Mouse (Mus musculus) T-helper 2 cell (primary cell): Measurements from ENCODE around the gene Coch.

Source experiments
- in situ Hi-C: fragments of 300-600 bp; cut with MboI, MseI; formaldehyde crosslinking; loops from one replicate; pipeline ENCODE4 v1.15.1; 2025; ENCODE audit warnings: high pct_unique_total_duplicates

Gene Coch

DNA sequence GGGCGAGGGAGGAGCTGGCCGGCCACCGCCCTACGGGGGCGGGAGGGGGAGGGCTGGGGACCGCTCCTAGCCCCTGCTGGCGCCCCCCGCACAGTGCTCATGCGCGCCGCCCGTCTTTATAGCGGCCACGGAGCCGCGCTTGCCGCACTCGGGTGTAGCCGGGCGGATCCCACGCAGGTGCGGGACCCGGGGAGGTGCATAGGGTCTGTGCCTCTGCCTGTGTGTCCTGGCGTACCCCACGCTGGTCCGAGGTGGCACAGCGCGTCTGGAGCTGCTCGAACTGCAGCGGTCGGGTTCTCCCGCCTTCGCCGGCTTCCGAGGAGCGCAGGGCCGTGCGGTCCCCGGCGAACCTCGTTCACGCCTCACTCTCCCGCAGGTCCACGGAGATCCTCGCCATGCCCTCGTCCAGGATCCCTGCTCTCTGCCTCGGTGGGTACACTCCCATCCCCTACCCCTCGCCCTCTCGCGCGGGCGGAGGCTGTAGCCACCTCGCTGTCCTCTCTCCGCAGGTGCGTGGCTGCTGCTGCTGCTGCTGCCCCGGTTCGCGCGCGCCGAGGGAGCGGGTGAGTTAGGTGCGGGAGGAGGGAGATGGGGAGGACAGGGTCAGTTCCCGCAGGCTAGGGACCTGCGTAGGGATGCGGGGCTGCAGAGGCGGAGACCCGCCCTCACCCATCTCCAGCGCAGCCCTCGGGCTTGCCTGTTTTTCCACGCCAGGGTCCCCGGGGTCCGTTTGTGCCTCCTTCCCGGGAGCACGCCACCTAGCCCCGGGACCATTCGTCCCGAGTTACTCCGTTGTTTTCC, at the start of gene Coch:
Coch (plus strand) TSS at position 113 of the 801 bp plus-strand sequence.
- in situ Hi-C loops = no loop called here

- in situ Hi-C loops = no loop called here
Measured at GRCm38 (mm10) chr12:51543402-51543960, 49.7 kb upstream of the Coch start.

DNA sequence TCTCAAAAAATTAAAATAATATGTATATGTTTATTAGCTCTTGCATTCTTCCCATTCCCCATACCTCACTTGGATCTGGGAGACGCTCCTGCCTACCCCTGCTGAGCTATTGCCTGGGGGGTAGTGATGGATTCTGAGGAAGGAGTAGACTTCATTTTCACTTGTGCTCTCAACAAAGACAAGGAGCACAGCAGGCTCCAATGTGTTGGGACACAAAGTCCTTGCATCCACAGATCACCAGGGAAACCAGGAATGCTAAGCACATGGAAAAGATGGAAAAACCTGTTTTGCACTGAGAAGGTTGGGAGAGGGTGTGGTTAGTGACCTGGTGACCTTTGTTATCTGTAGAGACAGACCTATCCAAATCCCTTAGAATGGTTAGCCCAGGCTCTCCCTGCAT, 38.1 kb upstream of the Coch start:
- in situ Hi-C loops = no loop called here

DNA sequence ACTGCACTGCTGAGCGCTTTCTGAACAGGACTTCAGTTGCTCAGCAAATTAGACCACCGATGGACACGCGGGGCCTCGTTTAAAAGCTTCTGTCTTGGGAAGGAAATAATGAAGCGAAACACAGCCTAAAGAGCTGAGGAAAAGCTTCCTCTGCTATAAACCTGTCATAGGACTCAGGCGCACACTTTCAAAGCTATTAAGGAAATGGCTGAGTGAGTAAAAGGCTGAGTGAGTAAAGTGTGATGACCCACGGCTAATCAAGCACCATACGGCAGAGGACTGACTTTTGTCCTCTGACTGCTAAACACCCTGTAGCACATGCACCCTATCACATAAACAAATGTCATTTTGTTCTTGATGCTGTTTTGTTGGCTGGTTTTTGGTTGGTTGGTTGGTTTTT, 31.7 kb upstream of the Coch start:
- in situ Hi-C loops = no loop called here

DNA sequence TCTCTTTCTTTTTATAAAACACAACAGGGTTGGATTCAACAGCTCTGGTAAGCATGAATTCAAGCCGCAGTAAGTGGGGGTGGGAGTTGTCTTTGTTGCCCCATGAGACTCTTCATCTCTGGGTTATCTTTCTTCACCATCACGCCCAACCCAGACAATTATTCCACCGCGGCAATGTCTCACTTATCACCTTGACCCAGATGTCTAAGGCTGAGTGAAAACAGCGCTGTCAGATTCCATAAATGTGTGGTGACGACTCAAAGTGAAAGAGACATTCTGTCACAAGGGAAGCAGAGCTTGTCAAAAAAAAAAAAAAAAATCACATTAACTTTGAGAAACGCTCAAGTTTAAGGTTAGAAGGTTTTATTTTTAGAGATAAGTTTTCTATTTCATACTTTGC, 25.9 kb upstream of the Coch start:
- in situ Hi-C loops = no loop called here

DNA sequence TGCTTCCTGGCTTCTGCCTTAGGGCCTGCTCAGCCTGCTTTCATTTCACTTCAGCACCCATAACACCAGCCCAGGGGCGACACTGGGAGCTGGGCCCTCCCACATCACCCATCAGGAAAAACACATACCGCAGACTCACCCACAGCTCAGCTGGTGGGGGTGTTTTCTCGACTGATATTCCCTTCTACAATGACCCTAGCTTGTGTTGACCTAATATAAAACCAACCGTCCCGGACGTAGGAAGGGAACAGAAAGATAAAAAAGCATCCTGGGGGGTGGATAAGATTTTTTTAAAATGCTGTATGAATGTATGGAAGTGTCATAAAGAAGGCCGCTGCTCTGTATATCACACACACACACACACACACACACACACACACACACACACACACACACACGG, 23.7 kb upstream of the Coch start:
- in situ Hi-C loops = no loop called here

GRCm38 (mm10) chr12:51569944-51570343, 23.2 kb upstream of the Coch start:
- in situ Hi-C loops = no loop called here

DNA sequence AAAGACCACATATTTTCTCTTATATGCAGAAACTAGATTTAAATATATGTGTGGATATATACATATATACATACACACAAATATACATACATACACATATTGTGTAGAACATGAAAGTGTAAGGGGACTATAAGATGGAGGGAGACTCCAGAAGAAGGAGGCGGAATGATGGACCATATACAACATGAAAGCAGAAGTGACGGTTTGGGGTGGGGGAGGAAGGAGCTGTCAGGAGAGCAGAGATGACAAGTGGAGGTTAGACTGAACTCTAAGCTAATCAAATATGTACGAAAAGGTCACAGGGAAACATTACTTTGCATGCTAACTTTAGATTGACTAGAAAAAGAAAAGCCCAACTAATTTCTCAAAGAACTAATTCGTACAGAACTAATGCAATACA, 20.5 kb upstream of the Coch start:
- in situ Hi-C loops = no loop called here

DNA sequence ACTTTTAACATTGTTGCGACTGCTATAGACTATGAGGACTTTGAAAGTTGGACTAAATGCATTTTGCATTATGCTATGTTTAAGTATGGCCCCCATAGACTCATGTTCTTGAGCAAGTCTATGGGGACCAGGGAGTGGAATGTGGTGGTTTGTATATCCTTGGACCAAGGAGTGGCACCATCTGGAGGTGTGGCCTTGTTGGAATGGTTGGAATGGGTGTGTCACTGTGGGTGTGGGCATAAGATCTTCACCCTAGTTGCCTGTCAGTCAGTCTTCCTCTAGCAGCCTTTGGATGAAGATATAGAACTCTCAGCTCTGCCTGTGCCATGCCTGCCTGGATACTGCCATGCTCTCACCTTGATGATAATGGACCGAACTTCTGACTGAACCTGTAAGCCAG, 15.3 kb upstream of the Coch start:
- in situ Hi-C loops = loop anchor here (5.0 kb wide), 1 partner anchor 61 kb away; no protein-coding TSS in a partner anchor

DNA sequence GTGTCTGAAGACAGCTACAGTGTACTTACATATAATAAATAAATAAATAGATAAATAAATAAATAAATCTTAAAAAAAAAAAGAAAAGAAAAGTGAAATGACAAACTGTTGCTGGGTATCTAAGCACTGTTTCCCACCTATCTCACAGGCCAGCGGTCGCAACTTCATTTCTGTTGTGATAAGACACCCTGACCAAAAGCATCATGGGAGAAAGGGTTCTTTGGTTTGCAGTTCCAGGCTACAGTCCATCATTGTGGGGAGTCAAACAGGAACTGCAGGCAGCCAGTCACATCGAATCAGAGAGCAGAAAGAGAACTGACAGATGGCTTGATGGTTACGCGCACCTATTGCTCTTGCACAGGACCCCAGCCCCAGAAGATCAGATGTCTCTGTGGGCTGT, 3.9 kb upstream of the Coch start:
- in situ Hi-C loops = no loop called here

DNA sequence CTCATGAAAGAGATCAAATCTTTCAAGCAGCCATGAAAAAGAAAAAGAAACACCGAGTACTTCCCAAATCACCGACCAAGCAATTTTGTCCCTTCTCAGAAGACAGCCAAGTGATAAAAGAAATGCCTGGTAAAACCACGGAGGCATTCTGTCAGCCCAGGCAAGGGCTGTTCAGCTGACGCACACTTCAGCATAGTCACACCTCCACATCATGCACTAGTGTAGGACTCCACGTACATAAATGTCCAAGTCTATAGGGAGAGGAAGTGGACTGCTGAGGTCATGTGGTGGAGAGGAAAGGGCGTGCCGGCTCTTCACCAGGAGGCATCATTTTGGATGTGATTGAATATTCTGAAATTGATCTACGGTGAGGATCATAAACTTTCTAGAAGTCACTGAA, 1.2 kb upstream of the Coch start:
- in situ Hi-C loops = no loop called here

- in situ Hi-C loops = no loop called here
Measured at GRCm38 (mm10) chr12:51592888-51593228, 283 bp upstream of the Coch start.

DNA sequence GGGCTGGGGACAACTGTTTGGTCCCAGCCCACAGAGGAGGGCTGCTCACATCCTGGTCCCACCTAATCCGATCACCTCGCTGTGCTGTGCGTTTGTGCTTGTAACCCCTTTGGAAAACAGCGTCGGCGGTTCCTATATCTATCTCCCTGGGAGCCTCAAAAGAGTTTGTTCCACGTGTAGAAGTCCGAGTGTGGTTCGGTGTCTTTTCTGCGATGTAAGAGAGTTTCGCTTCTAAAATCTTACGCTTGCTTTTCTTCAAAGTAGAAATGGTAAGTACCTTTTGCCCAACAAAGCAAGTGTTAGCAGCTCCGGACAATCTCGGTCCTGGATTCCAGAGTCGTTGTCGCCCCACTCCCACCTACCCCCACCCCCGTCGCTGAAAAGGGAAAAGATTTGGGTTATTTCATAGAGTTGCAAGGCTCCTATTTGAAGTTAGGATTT, 909 bp downstream of the Coch start:
- in situ Hi-C loops = no loop called here

- in situ Hi-C loops = no loop called here
Measured at GRCm38 (mm10) chr12:51603306-51603705, 10.2 kb downstream of the Coch start.

DNA sequence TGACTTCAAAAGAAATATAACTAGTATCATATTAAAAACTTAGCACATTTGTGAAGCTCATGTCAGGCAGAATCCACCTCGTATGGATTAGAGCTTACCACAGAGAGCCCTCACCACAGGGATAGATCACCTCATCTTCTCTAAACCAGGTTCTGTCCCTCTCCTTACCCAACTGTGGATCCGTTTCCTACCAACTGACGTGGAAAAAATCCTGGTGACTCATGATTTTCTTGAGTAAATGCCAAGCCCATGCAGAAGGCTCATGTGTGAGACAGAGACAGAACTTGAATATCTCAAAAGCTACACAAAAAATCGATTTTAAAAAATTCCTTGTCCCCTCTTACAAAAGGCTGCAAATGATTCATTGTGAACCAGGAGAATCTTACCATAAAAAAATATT, 13.0 kb downstream of the Coch start:
- in situ Hi-C loops = no loop called here

DNA sequence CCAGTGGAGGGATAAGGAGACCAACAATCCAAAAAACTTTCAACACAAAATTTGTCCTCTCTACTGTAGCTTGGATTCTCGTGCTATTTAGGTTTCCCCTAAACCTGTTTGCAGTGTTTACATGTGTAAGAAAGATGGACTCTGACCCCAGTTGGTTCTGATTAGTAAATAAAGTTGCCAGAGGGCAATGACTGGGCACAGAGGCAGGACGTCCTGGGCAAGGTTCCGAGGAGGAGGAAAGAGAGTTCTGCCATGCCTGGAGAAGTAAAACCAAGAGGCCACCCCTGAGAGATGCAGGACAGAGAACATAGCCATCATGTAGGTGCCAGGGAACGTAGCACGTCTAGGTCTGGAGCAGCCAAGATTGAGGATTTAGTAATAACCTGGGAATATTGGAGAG, 19.2 kb downstream of the Coch start:
- in situ Hi-C loops = no loop called here

- in situ Hi-C loops = no loop called here
Measured at GRCm38 (mm10) chr12:51620572-51620971, 27.4 kb downstream of the Coch start.

DNA sequence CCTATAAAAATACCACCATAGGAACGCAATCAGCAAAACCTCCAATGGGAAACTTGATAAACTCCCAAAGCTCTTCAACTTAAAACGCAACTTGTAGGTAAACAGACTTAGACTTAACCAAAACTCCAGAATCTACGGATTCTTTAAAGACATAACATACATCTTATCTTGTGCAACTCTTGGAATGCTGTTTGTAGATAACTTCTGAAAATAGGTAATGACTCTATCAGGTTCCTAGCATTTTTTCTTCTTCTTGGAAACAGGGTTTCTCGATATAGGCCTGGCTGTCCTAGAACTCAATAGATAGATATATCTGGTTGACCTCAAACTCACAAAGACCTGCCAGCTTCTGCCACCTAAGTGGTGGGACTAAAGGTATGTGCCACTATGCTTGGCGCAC, 28.0 kb downstream of the Coch start:
- in situ Hi-C loops = no loop called here

DNA sequence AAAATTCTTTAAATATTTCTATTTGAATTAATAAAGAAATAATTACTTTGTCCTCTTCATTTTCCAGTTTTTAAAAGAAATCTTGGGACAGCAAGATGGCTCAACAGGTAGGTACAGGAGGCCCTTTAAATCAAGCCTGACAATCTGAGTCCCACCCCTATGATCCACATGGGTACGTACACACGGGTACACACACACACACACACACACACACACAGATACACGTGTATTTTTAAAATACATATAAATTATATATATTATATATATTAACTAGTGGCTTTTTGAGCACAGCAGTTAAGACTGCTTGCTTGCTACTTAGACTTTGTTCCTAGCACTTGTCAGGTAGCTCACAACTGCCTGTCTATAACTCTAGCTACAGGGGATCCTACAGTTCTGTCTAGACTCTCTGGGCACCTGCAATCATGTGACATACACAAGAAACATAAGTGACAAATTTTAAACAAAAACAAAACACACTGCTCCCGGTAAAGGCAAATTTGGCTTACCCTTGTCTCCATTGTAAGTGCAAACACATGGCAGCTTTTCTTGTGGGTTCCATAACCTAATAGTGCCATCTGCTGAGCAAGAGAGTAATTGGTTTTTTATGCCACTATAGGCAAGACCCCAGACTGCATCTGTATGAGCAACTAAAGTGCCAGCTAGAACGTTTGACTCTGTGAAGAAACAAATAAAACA, 29.7 kb downstream of the Coch start:
- in situ Hi-C loops = no loop called here

GRCm38 (mm10) chr12:51623366-51623694, 30.2 kb downstream of the Coch start:
- in situ Hi-C loops = no loop called here

DNA sequence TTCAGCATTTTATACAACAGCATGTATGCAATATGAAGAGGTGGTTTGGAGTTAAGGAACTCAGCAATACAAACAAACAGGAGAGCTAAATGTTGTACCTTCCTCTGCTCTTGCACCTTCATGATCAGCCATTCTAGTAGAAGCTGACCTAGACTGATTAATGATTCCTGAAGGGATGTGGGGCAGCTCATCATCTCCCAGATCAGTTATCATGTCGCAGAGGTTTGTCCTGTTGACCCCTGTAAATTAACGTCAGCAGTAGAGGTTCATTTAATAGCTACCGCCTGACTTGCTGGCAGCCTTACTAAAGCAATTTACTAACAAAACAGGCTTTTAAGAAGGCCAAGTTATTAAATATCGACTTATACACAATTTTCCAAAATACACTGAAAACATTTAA, 40.3 kb downstream of the Coch start:
- in situ Hi-C loops = no loop called here

DNA sequence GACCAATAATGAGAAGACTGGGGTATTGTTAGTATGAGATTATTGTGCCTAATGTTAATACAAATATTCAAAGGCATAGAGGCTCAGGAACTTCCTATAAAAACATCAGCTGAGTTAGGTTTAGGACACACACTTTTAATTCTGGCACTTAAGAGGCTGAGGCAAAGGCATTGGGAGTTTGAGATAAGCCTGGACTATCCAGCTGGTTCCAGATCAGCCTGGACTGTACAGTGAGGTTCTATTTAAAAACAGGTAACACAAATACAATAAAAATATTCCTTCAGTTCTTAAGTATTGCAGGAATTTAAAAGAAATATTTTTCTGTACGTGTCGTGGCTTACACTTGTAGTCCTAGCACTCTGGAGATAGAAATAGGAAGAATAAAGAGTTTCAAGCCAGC, 43.1 kb downstream of the Coch start:
- in situ Hi-C loops = no loop called here
